In the genomic region with DNA sequence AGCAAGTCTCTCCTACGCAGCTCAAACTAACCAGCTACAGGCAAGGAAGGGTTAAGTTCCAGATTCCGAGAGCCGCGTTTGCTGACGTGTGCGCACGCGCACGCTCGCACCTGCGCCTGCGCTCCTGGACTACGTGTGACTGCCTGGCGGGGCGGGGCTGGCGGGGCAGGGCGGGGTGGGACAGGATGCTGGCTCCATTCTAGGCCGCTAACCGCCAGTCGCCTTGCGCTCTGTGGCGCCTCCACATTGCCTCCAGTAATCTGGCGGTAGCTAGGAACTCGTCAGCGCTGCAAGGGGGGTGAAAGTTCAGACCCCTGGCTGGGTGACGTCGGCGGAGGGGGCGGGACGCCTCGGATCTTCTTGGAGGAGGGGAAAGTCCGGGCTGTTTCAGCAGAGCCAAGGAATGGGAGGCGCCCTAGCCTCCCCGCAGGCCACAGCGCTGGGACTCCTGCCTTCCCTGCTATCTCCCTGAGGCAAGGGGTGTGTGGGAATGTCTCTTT, we compare ENCODE assay signal across 8 mouse cellular contexts. TPM values are rescaled to one million over a fixed set of nuclear protein-coding genes. Genes with fewer than 3 reads are reported as not detected.
DNase-seq lines count a peak whose midpoint lies in the region; ATAC-seq and TF ChIP-seq lines count a peak whose summit lies in the region.

No protein-coding gene starts in this region.

- DNase-seq in CD8-positive naive resting alpha-beta T cell, adult 2 months (ENCODE audit: low read depth in 2 of 2, low spot score in 2 of 2): peak; percentile 92 to 94
- peak; percentile 81 for DNase-seq in c-Kit-positive CD71-negative TER-119-negative erythroid progenitor cells, embryonic 14.5 days (ENCODE audit: low read depth)
- peak; percentile 89 for DNase-seq in forebrain, embryonic 10.5 days (ENCODE audit: extremely low spot score, low spot score)
- DNase-seq in kidney, postnatal 25 days: peak; percentile 94 to 98
- peak; percentile 72 to 82 (median 77) for DNase-seq in liver, embryonic 14.5 days (ENCODE audit: low read depth in 3 of 3, low spot score in 3 of 3)
- DNase-seq in neural tube, embryonic 11.5 days (ENCODE audit: low spot score): peak; percentile 91
- peak; percentile 93 for DNase-seq in stomach, postnatal 0 days (ENCODE audit: low spot score)

- H3K4me1 ChIP-seq in forebrain, embryonic 10.5 days: no peaks in the 10 kb centered on the region
- no peaks in the 10 kb centered on the region for H3K4me1 ChIP-seq in heart, embryonic 15.5 days (replicated peaks)
- H3K4me1 ChIP-seq in liver, embryonic 14.5 days (replicated peaks; ENCODE audit: control insufficient read depth in 2 of 2, insufficient read depth in 2 of 2, low read length in 1 of 2): peaks cover 0 to 3% of the 10 kb centered on the region in 2 experiments; a peak in 2 of 4 replicates
- no peaks in the 10 kb centered on the region for H3K4me1 ChIP-seq in neural tube, embryonic 11.5 days (ENCODE audit: control insufficient read depth, insufficient read depth, low read length)
- H3K4me1 ChIP-seq in stomach, postnatal 0 days (replicated peaks; ENCODE audit: control insufficient read depth, insufficient read depth): no peaks in the 10 kb centered on the region

- H3K9me3 ChIP-seq in forebrain, embryonic 10.5 days: no peaks in the 10 kb centered on the region
- no peaks in the 10 kb centered on the region for H3K9me3 ChIP-seq in heart, embryonic 15.5 days (replicated peaks)
- H3K9me3 ChIP-seq in liver, embryonic 14.5 days (ENCODE audit: control insufficient read depth, low read length): no peaks in the 10 kb centered on the region
- H3K9me3 ChIP-seq in neural tube, embryonic 11.5 days (ENCODE audit: control insufficient read depth, low read length): no peaks in the 10 kb centered on the region
- no peaks in the 10 kb centered on the region for H3K9me3 ChIP-seq in stomach, postnatal 0 days (ENCODE audit: control insufficient read depth, low read length)

- H3K36me3 ChIP-seq in forebrain, embryonic 10.5 days (replicated peaks): no peaks in the 10 kb centered on the region
- H3K36me3 ChIP-seq in heart, embryonic 15.5 days: no peaks in the 10 kb centered on the region
- no peaks in the 10 kb centered on the region for H3K36me3 ChIP-seq in liver, embryonic 14.5 days (replicated peaks; ENCODE audit: control insufficient read depth, insufficient read depth, low read depth)
- H3K36me3 ChIP-seq in neural tube, embryonic 11.5 days (ENCODE audit: control insufficient read depth, insufficient read depth, low read length): no peaks in the 10 kb centered on the region
- H3K36me3 ChIP-seq in stomach, postnatal 0 days (ENCODE audit: control insufficient read depth, insufficient read depth, low read length): no peaks in the 10 kb centered on the region

- peak; percentile 97 for ATAC-seq in heart, embryonic 15.5 days (replicated peaks; ENCODE audit: insufficient number of reproducible peaks, insufficient read depth, low FRiP score, low read depth)
- peak; percentile 99 for ATAC-seq in liver, embryonic 14.5 days (ENCODE audit: insufficient read depth)
- ATAC-seq in neural tube, embryonic 11.5 days (ENCODE audit: insufficient read depth, low FRiP score, low TSS enrichment): peak; percentile 97
- ATAC-seq in stomach, postnatal 0 days (ENCODE audit: low FRiP score, low TSS enrichment): peak; percentile 100

- H3K4me2 ChIP-seq in heart, embryonic 15.5 days: peak overlapping the region; percentile 57
- H3K4me2 ChIP-seq in liver, embryonic 14.5 days (ENCODE audit: low read depth): peak overlapping the region; percentile 74
- H3K4me2 ChIP-seq in neural tube, embryonic 11.5 days (ENCODE audit: low read depth): peak overlapping the region; percentile 46
- H3K4me2 ChIP-seq in stomach, postnatal 0 days (replicated peaks; ENCODE audit: low read depth): peak overlapping the region; percentile 55

- TF ChIP-seq CTCF in liver, embryonic 14.5 days (IDR thresholded peaks at IDR 0.05; ENCODE audit: low read depth): peak; percentile 38
- peak; percentile 52 for TF ChIP-seq CTCF in stomach, postnatal 0 days (IDR thresholded peaks at IDR 0.05; ENCODE audit: low read depth)

- TF ChIP-seq EP300 in liver, embryonic 14.5 days (IDR thresholded peaks at IDR 0.05; ENCODE audit: low read depth): no peak
- TF ChIP-seq EP300 in stomach, postnatal 0 days (optimal IDR thresholded peaks at IDR 0.05): no peak

- WGBS in forebrain, embryonic 10.5 days: 6% methylated on average over 35 of the region's 35 CpGs
- 7% methylated on average over 35 of the region's 35 CpGs for WGBS in heart, embryonic 15.5 days
- 5% methylated on average over 35 of the region's 35 CpGs for WGBS in liver, embryonic 14.5 days (ENCODE audit: insufficient replicate concordance)
- 8% methylated on average over 34 of the region's 35 CpGs for WGBS in neural tube, embryonic 11.5 days
- 5% methylated on average over 35 of the region's 35 CpGs for WGBS in stomach, postnatal 0 days

- peak overlapping the region; percentile 86 for H3K27ac ChIP-seq in forebrain, embryonic 10.5 days
- peak overlapping the region; percentile 92 for H3K27ac ChIP-seq in heart, embryonic 15.5 days
- H3K27ac ChIP-seq in liver, embryonic 14.5 days: peak overlapping the region; percentile 87
- H3K27ac ChIP-seq in neural tube, embryonic 11.5 days (ENCODE audit: low read depth, low read length): peak overlapping the region; percentile 83
- H3K27ac ChIP-seq in stomach, postnatal 0 days (replicated peaks): peak overlapping the region; percentile 91

- peak overlapping the region; percentile 43; the same call in 1 of the 2 replicates for H3K9ac ChIP-seq in heart, embryonic 15.5 days
- peak overlapping the region; percentile 63 for H3K9ac ChIP-seq in liver, embryonic 14.5 days (replicated peaks)
- peak overlapping the region; percentile 39 for H3K9ac ChIP-seq in neural tube, embryonic 11.5 days (ENCODE audit: low read length)
- peak overlapping the region; percentile 55 for H3K9ac ChIP-seq in stomach, postnatal 0 days (ENCODE audit: low read length)

- H3K27me3 ChIP-seq in forebrain, embryonic 10.5 days (ENCODE audit: poor library complexity, severe bottlenecking): peaks cover 32% of the 10 kb centered on the region
- 0 out of 2 replicates have a peak, but pooled peaks cover 6% of the 10 kb centered on the region for H3K27me3 ChIP-seq in heart, embryonic 15.5 days
- H3K27me3 ChIP-seq in liver, embryonic 14.5 days (ENCODE audit: control insufficient read depth, insufficient read depth, low read length): no peaks in the 10 kb centered on the region; the same call in 1 of the 2 replicates
- no peaks in the 10 kb centered on the region for H3K27me3 ChIP-seq in neural tube, embryonic 11.5 days (ENCODE audit: control insufficient read depth, insufficient read depth, low read length)
- H3K27me3 ChIP-seq in stomach, postnatal 0 days (ENCODE audit: control insufficient read depth, insufficient read depth, low read length): no peaks in the 10 kb centered on the region

- H3K4me3 ChIP-seq in forebrain, embryonic 10.5 days: peak overlapping the region; percentile 55
- H3K4me3 ChIP-seq in heart, embryonic 15.5 days: peak overlapping the region; percentile 45
- H3K4me3 ChIP-seq in liver, embryonic 14.5 days (ENCODE audit: insufficient read depth in 1 of 2, low read depth in 2 of 2, low read length in 2 of 2): peak overlapping the region; percentile 56 to 62
- peak overlapping the region; percentile 36 for H3K4me3 ChIP-seq in neural tube, embryonic 11.5 days (ENCODE audit: low read depth, low read length)
- H3K4me3 ChIP-seq in stomach, postnatal 0 days (ENCODE audit: low read depth, low read length): peak overlapping the region; percentile 35

RNA-seq across cellular contexts. Expression of a gene that starts 29.6 kb away (rescaled TPM):
- 37.3 and 44.3 TPM in 2 replicates for polyA plus RNA-seq in forebrain, embryonic 10.5 days (2016; fragmentation: Nextera tagmentation; extraction: Ambion mirVana)
- polyA plus RNA-seq in heart, embryonic 15.5 days (2015; fragmentation: Nextera tagmentation; extraction: Ambion mirVana): 17.2 and 20.2 TPM in 2 replicates
- 11.5 and 11.9 TPM in 2 replicates for polyA plus RNA-seq in liver, embryonic 14.5 days (2012; rRNA removed)
- polyA plus RNA-seq in liver, embryonic 14.5 days (2014; fragmentation: Nextera tagmentation; extraction: Ambion mirVana): 17.4 and 18.3 TPM in 2 replicates
- 65.8 and 68.7 TPM in 2 replicates for polyA plus RNA-seq in neural tube, embryonic 11.5 days (2014; fragmentation: Nextera tagmentation; extraction: Ambion mirVana)
- polyA plus RNA-seq in stomach, postnatal 0 days (2015; fragmentation: Nextera tagmentation; extraction: Ambion mirVana): 10.0 and 11.5 TPM in 2 replicates

Comparison
In these comparisons a context has a peak if more than half of its experiments do, and no peak if none do; other contexts are left out.
1. Peak in every context shown above with its lines: DNase-seq, ATAC-seq, H3K4me3 ChIP-seq and H3K27ac ChIP-seq.